Mouse (Mus musculus) T-helper 17 cell (primary cell): ENCODE results near the gene Dusp14.

Experiments used
- in situ Hi-C, 2 experiments: fragments of 300-600 bp; cut with MboI, MseI; formaldehyde crosslinking; loops; 1 replicate in 1 of 2; 2 replicates in 1 of 2; pipeline ENCODE4 v1.15.1; 2025; ENCODE audit warnings: high pct_unique_total_duplicates in 2 of 2

Gene Dusp14

GRCm38 (mm10) chr11:84016810-84017508 lies 52.1 kb downstream of the Dusp14 start:
- in situ Hi-C loops: no loop called here

GRCm38 (mm10) chr11:84016147-84016809 lies 52.8 kb downstream of the Dusp14 start:
- in situ Hi-C loops: no loop called here

GRCm38 (mm10) chr11:84013105-84013504 lies 56.0 kb downstream of the Dusp14 start:
- in situ Hi-C loops: no loop called here

GRCm38 (mm10) chr11:84011576-84011975 lies 57.5 kb downstream of the Dusp14 start:
- in situ Hi-C loops: no loop called here

GRCm38 (mm10) chr11:84011050-84011449 lies 58.0 kb downstream of the Dusp14 start:
- in situ Hi-C loops: no loop called here

GRCm38 (mm10) chr11:84010411-84010810 lies 58.6 kb downstream of the Dusp14 start:
- in situ Hi-C loops: no loop called here

- in situ Hi-C loops: no loop called here
Observed at GRCm38 (mm10) chr11:84009001-84009400, 60.1 kb downstream of the Dusp14 start.

GRCm38 (mm10) chr11:84003986-84004385 lies 65.1 kb downstream of the Dusp14 start:
- in situ Hi-C loops: no loop called here

GRCm38 (mm10) chr11:84001257-84001656 lies 67.8 kb downstream of the Dusp14 start:
- in situ Hi-C loops: no loop called here

- in situ Hi-C loops: no loop called here
Observed at GRCm38 (mm10) chr11:83999411-83999915, 69.6 kb downstream of the Dusp14 start.

GRCm38 (mm10) chr11:83998993-83999392 lies 70.1 kb downstream of the Dusp14 start:
- in situ Hi-C loops: no loop called here
